Mouse (Mus musculus) embryonic facial prominence, embryonic 14.5 days (tissue): ENCODE results near the gene C1ql4. TPM values are rescaled to one million over a fixed set of nuclear protein-coding genes. Genes with fewer than 3 reads are reported as not detected.
A peak's percentile ranks its signal among the peaks of the same experiment; 100 is the strongest.

Experiments used
- ATAC-seq: fragments of 200-750 bp; cut with Nextera tagmentation; 2 replicates; pipeline ENCODE4 v1.8.0; 2017; ENCODE audit warnings: low read depth, moderate number of reproducible peaks, moderate TSS enrichment
- DNase-seq: peaks from one replicate; pipeline ENCODE4 v3.0.0-alpha.2; 2015; ENCODE audit warnings: low spot score
- H3K27ac ChIP-seq: fragments of 300-500 bp; sonication (generic); replicated peaks from 2 replicates; pipeline ENCODE4 v1.5.1; 2014; ENCODE audit warnings: low read depth, mild to moderate bottlenecking, low read length, moderate library complexity
- H3K27me3 ChIP-seq: fragments of 300-500 bp; sonication (generic); replicated peaks from 2 replicates; pipeline ENCODE4 v1.6.1; 2014; ENCODE audit warnings: low read length; ENCODE audit not compliant: control insufficient read depth, insufficient read depth
- H3K36me3 ChIP-seq: fragments of 300-500 bp; sonication (generic); 2 replicates; pipeline ENCODE4 v1.6.1; 2014; ENCODE audit warnings: low read length, mixed read lengths; ENCODE audit not compliant: control insufficient read depth, insufficient read depth
- H3K4me1 ChIP-seq: fragments of 300-500 bp; sonication (generic); 2 replicates; pipeline ENCODE4 v1.6.1; 2014; ENCODE audit warnings: antibody characterized with exemption, low read length; ENCODE audit not compliant: control insufficient read depth, insufficient read depth
- H3K4me2 ChIP-seq: fragments of 300-500 bp; sonication (generic); 2 replicates; pipeline ENCODE4 v1.6.1; 2014; ENCODE audit warnings: low read depth, mild to moderate bottlenecking, low read length, moderate library complexity, mixed read lengths
- H3K4me3 ChIP-seq: fragments of 300-500 bp; sonication (generic); 2 replicates; pipeline ENCODE4 v1.5.1; 2014; ENCODE audit warnings: low read depth, mild to moderate bottlenecking, low read length
- H3K9ac ChIP-seq: fragments of 300-500 bp; sonication (generic); 2 replicates; pipeline ENCODE4 v1.6.1; 2014; ENCODE audit warnings: low read depth, mild to moderate bottlenecking, low read length, moderate library complexity, mixed read lengths
- H3K9me3 ChIP-seq: fragments of 300-500 bp; sonication (generic); 2 replicates; pipeline ENCODE4 v1.6.1; 2016; ENCODE audit warnings: low read length; ENCODE audit not compliant: control insufficient read depth
- WGBS: fragments of 180-500 bp; shearing (Covaris S2); extraction: QIAGEN DNeasy Blood & Tissue Kit; methylation state at CpG from one replicate; pipeline ENCODE4 v1.1.7; 2014; 5-methylcytosine and 5-hydroxymethylcytosine counted together
- polyA plus RNA-seq: library from polyadenylated mRNA; unstranded; fragments of >200 nt; fragmentation: Nextera tagmentation; extraction: Ambion mirVana; gene quantifications from 2 replicates; pipeline ENCODE4 v1.2.1, GENCODE M21; 2014

The C1ql4 gene
- polyA plus RNA-seq, 1 experiment from 2014 or later = 0.11 TPM

DNA sequence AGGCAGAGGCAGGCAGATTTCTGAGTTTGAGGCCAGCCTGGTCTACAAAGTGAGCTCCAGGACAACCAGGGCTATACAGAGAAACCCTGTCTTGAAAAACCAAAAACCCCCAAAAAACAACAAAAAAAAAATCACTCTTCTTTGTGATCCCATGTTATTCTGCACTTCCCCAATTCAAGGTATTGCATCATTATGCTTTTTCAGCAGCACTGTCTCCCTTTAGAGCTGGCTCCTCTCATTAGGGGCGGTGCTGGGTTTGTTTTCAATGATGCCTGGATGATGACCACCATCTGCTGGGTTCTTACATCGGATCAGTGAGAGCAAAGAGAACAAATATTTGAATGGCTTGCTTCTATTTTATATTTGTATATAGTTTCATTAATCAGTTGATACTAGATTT lies 35.0 kb upstream of the C1ql4 start:
- 70% methylated on average over 2 of the region's 2 CpGs for WGBS
- Histone ChIP-seq H3K36me3 (no peaks in the 10 kb centered on the region), H3K4me3 (no peak overlapping the region), H3K4me1 (peaks cover under 1% of the 10 kb centered on the region; the same call in 1 of the 2 replicates), H3K27ac (no peak overlapping the region), H3K27me3 (peaks cover 2% of the 10 kb centered on the region; the same call in 1 of the 2 replicates), H3K4me2 (no peak overlapping the region), H3K9me3 (no peaks in the 10 kb centered on the region), H3K9ac (no peak overlapping the region)
- no peak for DNase-seq
- no peak for ATAC-seq

DNA sequence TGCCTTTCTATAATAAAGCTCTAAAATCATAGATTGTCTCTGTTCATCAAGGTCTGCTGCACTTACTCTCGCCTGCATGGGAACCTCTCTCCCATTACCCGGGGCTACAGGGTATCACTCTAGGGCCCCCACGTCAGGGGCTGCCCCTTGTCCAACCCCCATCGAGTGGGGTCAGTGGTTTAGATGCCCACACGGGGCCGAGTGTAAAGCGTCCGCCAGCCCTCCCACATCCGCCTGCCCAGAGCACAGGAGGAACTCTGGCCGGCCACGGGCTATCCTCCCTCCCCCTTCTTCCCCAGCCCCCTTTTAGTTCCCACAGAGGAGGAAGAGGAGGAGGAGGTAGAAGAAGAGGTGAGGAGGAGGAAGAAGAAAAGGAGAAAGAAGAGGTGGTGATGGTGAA lies 33.2 kb upstream of the C1ql4 start:
- ATAC-seq (no peak), DNase-seq (no peak)
- Histone ChIP-seq H3K9ac (no peak overlapping the region), H3K27me3 (peaks cover 2% of the 10 kb centered on the region; the same call in 1 of the 2 replicates), H3K27ac (no peak overlapping the region), H3K4me3 (no peak overlapping the region), H3K36me3 (no peaks in the 10 kb centered on the region), H3K4me2 (no peak overlapping the region), H3K4me1 (no peaks in the 10 kb centered on the region), H3K9me3 (no peaks in the 10 kb centered on the region)
- WGBS = 17% methylated on average over 11 of the region's 11 CpGs

DNA sequence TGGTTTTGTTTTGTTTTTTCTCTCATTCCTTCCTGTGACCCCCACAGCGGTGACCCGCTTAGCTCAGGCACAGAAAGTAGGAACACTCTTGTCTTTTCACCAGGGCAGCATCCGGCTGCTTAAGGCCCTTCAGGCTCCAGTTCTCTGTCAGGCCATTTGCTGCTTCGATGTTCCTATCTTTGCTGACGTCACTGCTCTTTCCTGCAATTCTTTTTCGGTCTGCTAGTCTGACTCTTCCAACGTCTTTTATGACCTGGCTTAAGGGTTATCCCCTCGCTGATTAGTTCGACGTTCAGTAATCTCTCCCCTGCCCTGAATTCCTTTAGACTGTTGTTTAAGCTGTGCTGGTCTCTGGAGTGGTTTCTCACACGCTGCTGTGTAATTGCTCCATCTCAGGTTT lies 28.9 kb upstream of the C1ql4 start:
- H3K27ac ChIP-seq = no peak overlapping the region
- no peak for DNase-seq
- ATAC-seq = no peak
- no peaks in the 10 kb centered on the region for H3K9me3 ChIP-seq
- H3K4me1 ChIP-seq = no peaks in the 10 kb centered on the region
- no peak overlapping the region for H3K4me3 ChIP-seq
- no peak overlapping the region for H3K9ac ChIP-seq
- WGBS = 53% methylated on average over 11 of the region's 11 CpGs
- H3K36me3 ChIP-seq = no peaks in the 10 kb centered on the region
- no peak overlapping the region for H3K4me2 ChIP-seq
- peaks cover 2% of the 10 kb centered on the region; the same call in 1 of the 2 replicates for H3K27me3 ChIP-seq

DNA sequence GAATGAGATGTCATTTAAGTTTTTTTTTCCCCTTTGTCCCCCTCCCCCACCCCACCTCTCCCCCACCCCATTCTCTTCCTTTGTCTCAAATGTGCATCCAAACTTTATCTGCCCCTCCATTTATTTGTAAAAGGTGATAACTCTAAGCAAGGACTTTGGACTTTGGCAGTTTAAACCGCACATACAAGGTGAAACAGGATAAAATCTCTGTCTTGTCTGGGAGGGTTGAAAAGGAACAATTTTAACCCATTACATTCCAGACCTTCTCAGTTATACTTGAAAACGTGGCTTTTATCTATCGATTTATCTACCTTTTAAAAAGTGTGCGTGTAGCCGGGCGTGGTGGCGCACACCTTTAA lies 27.4 kb upstream of the C1ql4 start:
- no peak for ATAC-seq
- no peaks in the 10 kb centered on the region for H3K4me1 ChIP-seq
- H3K4me2 ChIP-seq = no peak overlapping the region
- H3K36me3 ChIP-seq = no peaks in the 10 kb centered on the region
- H3K9me3 ChIP-seq = no peaks in the 10 kb centered on the region
- no peak overlapping the region for H3K4me3 ChIP-seq
- no peak for DNase-seq
- no peak overlapping the region for H3K27ac ChIP-seq
- WGBS = 82% methylated on average over 7 of the region's 7 CpGs
- H3K9ac ChIP-seq = no peak overlapping the region
- H3K27me3 ChIP-seq = no peaks in the 10 kb centered on the region

DNA sequence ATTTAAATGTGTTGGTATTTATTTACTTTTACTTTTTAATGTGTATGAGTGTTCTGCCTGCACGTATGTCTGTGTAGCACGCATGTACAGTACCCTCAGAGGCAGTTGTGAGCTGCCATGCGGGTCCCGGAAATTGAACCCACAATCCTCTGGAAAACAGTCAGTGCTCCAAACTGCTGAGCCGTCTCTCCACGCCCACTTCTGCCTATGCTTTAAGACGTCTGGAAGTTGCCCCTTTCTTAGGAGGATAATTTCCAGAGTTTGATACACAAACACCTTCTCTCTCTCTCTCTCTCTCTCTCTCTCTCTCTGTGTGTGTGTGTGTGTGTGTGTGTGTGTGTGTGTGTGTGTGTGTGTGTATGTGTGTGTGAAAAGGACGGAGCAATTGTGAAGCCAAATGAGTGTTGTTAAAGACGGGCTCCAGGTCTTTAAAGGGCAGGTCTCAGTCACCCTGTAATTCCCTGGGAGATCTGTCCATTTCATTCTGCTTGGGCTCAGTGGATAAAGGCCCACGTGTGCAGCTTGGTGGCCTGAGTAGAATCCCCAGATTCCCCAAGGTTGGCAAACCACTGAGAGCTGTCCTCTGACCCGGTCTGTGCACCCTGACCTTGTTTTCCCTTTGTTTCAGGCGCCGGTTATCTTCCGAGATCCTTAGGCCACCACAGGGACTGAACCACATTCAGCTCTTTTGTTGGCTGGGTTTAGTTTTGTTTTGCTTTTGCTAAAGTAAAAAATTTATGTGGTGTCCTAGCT lies 26.9 kb upstream of the C1ql4 start:
- Histone ChIP-seq H3K9me3 (no peaks in the 10 kb centered on the region), H3K27ac (no peak overlapping the region), H3K4me1 (no peaks in the 10 kb centered on the region), H3K27me3 (no peaks in the 10 kb centered on the region), H3K4me2 (no peak overlapping the region), H3K9ac (no peak overlapping the region), H3K36me3 (no peaks in the 10 kb centered on the region), H3K4me3 (no peak overlapping the region)
- ATAC-seq (no peak), DNase-seq (no peak)
- WGBS = 54% methylated on average over 14 of the region's 14 CpGs

DNA sequence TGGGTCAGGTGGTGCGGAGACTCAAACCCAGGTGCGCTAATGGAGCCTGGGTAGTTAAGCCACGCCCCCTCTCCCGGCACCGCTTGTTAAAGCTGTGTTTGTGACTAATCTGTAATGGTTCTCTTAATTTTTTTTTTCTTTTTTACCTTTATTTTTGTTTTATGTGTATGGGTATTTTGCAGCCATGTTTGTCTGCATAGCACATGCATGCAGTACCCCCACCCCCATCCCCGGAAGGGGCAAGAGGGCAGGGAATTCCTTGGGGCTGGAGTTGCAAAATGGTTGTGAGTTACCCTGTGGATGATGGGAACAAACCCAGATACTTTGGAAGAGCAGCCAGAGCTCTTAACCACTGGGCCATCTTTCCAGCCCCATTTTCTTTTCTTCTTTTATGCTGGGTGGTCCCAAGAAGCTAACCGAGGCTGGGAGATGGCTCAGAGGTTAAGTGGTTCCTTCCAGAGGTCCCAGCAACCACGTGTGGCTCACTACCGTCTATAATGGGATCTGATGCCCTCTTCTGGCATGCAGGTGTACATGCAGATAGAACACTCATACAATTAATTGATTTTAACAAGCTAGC lies 25.9 kb upstream of the C1ql4 start:
- no peak overlapping the region for H3K9ac ChIP-seq
- no peak overlapping the region for H3K4me3 ChIP-seq
- 10% methylated on average over 9 of the region's 9 CpGs for WGBS
- peak overlapping the region; percentile 21 for H3K4me2 ChIP-seq
- H3K4me1 ChIP-seq = no peaks in the 10 kb centered on the region
- H3K27me3 ChIP-seq = no peaks in the 10 kb centered on the region
- no peaks in the 10 kb centered on the region for H3K36me3 ChIP-seq
- H3K9me3 ChIP-seq = no peaks in the 10 kb centered on the region
- ATAC-seq = no peak
- H3K27ac ChIP-seq = no peak overlapping the region
- no peak for DNase-seq

DNA sequence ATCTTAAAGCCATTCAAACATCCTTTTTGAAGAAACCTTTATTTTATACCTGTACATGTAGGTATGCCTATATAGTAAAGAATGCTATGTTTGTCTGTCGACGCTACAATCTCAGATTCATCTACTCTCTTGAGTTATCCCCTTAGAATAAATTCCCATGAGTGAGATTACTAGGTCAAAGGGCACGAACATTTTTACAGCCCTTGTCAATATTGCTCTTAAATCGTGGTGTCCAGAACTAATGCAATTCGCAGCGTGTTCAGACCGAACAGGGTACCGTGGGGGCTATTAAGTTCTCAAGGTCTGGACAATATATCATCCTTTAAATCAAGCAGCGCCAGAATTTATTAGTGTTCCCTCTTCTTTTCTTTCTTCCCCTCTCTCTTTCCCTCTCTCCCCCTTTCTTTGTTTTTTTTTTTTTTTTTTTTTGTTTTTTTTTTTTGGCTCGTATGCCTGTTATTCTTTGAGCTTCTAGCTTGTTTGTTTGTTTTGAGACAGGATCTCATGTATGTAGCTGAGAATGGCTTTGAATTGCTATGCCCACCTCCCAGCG lies 25.3 kb upstream of the C1ql4 start:
- Histone ChIP-seq H3K27ac (no peak overlapping the region), H3K9me3 (no peaks in the 10 kb centered on the region), H3K4me1 (no peaks in the 10 kb centered on the region), H3K27me3 (no peaks in the 10 kb centered on the region), H3K9ac (no peak overlapping the region), H3K4me3 (no peak overlapping the region), H3K36me3 (no peaks in the 10 kb centered on the region), H3K4me2 (peak overlapping the region; percentile 21)
- ATAC-seq = no peak
- 57% methylated on average over 11 of the region's 11 CpGs for WGBS
- DNase-seq = no peak

DNA sequence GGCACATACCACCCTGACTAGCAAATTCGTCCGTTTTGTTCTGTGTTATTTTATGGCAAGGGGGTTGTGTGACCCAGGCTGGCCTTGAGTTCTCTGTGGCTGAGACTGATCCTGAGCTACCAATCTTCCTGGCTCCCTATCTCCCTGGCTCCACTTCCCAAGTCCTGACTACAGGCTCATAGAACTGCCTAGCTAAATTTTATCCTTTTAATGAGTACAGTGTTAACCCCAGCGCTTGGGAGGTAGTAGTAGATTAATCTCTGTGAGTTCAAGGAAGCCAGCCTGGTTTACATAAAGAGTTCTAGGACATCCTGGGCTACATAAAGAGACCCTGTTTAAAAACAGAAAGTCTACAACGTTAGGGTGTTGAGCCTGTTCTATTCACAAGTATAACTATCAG lies 24.2 kb upstream of the C1ql4 start:
- ATAC-seq (no peak), DNase-seq (no peak)
- Histone ChIP-seq H3K9me3 (no peaks in the 10 kb centered on the region), H3K36me3 (no peaks in the 10 kb centered on the region), H3K4me2 (no peak overlapping the region), H3K27me3 (no peaks in the 10 kb centered on the region), H3K4me1 (no peaks in the 10 kb centered on the region), H3K4me3 (no peak overlapping the region), H3K27ac (no peak overlapping the region), H3K9ac (no peak overlapping the region)
- 48% methylated on average over 4 of the region's 4 CpGs for WGBS

DNA sequence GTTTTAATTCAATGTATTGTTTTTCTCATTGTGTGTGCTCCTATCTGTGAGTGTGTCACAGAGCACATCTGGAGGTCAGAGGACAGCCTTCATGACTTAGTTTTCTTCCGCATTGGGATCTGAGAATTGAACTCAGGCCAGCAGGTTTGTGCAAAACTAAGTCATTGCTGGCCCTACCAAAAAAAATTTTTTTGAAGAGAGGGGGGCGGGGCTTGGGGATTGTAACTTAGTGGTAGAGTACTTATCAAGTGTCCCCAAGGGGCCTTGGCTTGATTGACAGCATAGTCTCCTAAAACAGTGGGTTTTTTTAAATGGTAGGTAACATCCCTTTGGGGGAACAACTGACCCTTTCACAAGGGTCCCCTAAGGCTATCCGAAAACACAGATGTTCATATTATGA lies 23.5 kb upstream of the C1ql4 start:
- H3K4me2 ChIP-seq = no peak overlapping the region
- no peak overlapping the region for H3K27ac ChIP-seq
- DNase-seq = no peak
- 80% methylated on average over 3 of the region's 3 CpGs for WGBS
- H3K4me1 ChIP-seq = no peaks in the 10 kb centered on the region
- no peaks in the 10 kb centered on the region for H3K27me3 ChIP-seq
- H3K9me3 ChIP-seq = no peaks in the 10 kb centered on the region
- no peak overlapping the region for H3K9ac ChIP-seq
- H3K36me3 ChIP-seq = no peaks in the 10 kb centered on the region
- H3K4me3 ChIP-seq = no peak overlapping the region
- no peak for ATAC-seq
